Mouse (Mus musculus): ENCODE data around the gene Syk.

DNA sequence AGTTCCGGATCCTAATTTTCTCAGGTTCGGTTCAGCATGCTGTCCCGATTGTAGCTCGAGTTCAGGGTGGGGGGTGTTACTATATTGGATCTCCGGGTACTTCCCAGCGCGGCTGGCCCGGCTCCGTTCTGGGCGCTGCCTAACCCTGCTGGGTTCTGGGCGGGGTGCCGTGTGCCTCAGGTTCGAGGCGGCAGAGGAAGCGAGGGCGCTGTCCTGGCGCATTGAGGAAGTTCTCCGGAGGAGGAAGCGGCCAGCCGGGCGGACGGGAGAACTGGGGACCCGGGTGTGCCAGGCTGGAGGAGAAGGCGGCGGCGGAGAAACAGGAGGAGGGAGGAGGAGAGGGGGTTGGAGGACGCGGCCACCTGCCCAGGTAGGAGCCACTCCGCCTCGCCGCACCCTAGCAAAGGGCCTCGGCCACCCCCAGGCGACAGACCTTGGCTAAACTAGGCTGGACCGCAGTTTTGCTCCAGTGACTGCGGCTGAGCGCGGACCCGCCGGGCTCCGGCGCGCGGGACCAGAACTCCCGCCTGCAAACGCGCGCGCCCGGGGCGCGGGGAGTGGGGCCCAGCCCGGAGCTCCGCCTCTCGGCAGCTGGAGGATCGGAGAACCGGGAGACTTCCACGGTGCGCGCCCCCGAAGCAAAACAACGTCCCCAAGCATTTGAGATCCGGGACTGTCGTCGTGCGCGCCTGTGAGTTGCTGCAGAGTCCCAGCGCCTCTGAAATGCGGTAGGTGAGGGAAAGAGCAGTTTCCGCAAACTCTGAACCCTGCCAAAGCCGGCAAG, at the start of gene Syk:
- no peak for TF ChIP-seq CTCF (IDR thresholded peaks at IDR 0.05; ENCODE audit: low read depth, low read length)
- no peak for TF ChIP-seq POLR2AphosphoS5 (IDR thresholded peaks at IDR 0.05; ENCODE audit: insufficient replicate concordance, low read depth, low read length)
- no peak for TF ChIP-seq GATA1 (IDR thresholded peaks at IDR 0.05; ENCODE audit: borderline replicate concordance, low read length)
- TF ChIP-seq TAL1 (conservative IDR thresholded peaks at IDR 0.05; ENCODE audit: low read depth, low read length) = no peak
- no peak for TF ChIP-seq GATA2 (IDR thresholded peaks at IDR 0.05; ENCODE audit: borderline replicate concordance, low read depth, low read length)
